Mouse (Mus musculus) heart, postnatal 0 days (tissue): Measurements from ENCODE around the gene Iqcf3.

ENCODE experiments used
- CTCF ChIP-seq: IDR thresholded peaks from 2 replicates; pipeline ENCODE4 v1.5.1; 2016; ENCODE audit warnings: antibody characterized with exemption, control low read depth, low read depth
- EP300 ChIP-seq: IDR thresholded peaks from 2 replicates; pipeline ENCODE4 v1.6.1; 2016; ENCODE audit warnings: antibody characterized with exemption, low read depth

DNA sequence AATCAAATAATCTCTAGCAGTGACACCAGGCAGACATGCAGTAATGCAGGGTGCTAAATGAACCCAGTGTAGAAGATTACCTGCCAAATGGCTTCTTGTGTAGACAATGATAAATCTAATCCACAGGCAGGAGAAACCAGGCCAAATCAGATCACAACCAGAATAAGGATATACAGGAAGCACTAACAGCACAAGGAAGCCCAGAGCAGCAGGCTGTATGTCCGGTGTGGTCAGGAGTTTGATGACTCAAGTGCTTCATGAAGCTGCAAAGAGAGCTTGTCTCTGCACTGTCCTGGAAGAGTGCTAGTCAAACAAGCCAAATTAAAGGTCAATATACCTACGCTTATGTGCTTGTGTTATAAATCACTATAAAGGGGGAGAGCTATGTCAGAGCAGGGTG is 10.8 kb upstream of the Iqcf3 start:
- TF ChIP-seq EP300 (no peak), CTCF (no peak)
